Mouse (Mus musculus) brown adipose tissue, adult 24 weeks (tissue): ENCODE measurements around the gene Gm15737. TPM values are rescaled to one million over a fixed set of nuclear protein-coding genes. Genes with fewer than 3 reads are reported as not detected.
A peak's percentile ranks its signal among the peaks of the same experiment; 100 is the strongest.

Source experiments
- H3K27ac ChIP-seq: fragments of 200-500 bp; replicated peaks from 2 replicates; pipeline ENCODE4 v1.5.1; 2012; ENCODE audit warnings: low read depth, mild to moderate bottlenecking, low read length
- H3K4me1 ChIP-seq: fragments of 200-500 bp; 2 replicates; pipeline ENCODE4 v1.6.1; 2012; ENCODE audit warnings: low read length, mixed read lengths; ENCODE audit not compliant: control insufficient read depth, insufficient read depth, insufficient read length
- H3K4me3 ChIP-seq: fragments of 200-500 bp; 2 replicates; pipeline ENCODE4 v1.5.1; 2012; ENCODE audit warnings: low read depth, mild to moderate bottlenecking, low read length, moderate library complexity; ENCODE audit not compliant: insufficient read depth
- polyA plus RNA-seq: library from polyadenylated mRNA; stranded (reverse); fragments of >200 nt; gene quantifications from 2 replicates; pipeline ENCODE4 v1.2.4, GENCODE M21; 2012; ENCODE audit not compliant: missing spikeins, insufficient read depth, insufficient read length

Gene Gm15737
- polyA plus RNA-seq, 1 experiment = not detected

DNA sequence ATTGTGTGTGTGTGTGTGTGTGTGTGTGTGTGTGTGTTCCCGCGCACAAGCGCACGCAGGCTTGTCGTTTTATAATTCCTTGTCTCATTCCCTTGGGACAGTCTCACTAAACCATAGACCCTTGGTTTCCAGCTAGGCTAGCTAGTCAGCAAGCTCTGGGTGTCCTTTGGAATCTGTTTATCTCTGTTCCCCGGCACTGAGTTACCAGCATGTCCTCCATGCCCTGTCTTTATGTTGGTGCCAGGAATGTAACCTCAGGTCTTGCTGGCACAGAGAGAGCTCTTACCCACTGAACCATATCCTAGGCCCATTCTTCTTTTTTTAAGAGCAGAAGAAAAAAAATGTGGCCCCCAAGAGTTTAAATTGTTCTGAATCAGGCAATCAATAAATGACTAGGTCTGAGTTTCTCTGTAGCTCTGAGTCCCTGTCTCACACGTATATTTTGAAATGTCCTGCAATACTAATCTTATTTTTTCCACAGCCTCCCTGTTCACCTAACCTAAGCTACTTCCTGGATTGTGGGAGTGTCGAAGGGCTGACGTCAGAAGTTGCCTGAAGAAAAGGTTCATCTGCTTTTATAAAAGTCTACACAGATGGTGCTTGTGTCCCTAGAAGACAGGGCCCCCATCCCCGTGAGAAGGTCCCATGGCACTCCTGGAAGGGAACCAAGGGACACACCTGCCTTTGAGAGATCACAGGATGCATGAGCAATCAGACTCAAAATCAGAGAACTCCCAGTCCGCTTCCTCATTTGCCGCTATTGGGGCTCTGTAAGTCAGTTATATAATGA lies 10.2 kb upstream of the Gm15737 start:
- H3K4me3 ChIP-seq = no peak overlapping the region
- H3K27ac ChIP-seq = peak overlapping the region; percentile 43

DNA sequence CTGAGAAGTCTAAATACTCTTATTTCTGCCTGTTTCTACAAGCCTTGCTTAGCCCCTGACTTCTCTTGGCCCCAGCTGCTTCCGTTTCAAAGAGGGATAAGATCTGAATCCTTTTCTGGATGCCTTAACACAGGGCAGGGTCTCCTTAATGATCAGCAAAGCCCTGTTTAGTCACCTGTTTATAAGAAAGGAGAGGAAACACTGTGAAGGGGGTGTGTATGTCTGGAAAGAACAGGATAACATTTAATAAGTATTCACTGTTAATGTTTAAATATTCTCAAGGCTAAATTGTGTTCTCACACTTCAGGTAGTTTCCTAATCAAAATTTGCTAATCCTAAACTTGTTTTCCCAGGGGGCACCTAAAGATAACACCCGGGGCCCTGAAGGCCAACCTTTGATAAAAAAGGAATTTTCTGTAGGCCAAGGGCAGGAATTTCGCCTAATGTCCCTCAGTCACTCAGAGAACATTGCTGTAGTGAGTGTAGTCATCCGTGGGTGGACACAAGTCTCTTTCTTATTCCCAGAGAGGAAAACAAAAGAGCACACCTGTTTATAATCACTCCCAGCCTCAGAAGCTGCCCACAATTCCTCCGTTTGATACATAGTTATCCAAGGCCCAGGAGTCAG lies 8.8 kb upstream of the Gm15737 start:
- Histone ChIP-seq H3K4me1 (peaks cover 10% of the 10 kb centered on the region; the same call in 1 of the 2 replicates), H3K27ac (peak overlapping the region; percentile 23; the same call in 1 of the 2 replicates), H3K4me3 (no peak overlapping the region)

More for the DNA sequence above, 10.2 kb upstream of the Gm15737 start:
- peaks cover 10% of the 10 kb centered on the region; the same call in 1 of the 2 replicates for H3K4me1 ChIP-seq

DNA sequence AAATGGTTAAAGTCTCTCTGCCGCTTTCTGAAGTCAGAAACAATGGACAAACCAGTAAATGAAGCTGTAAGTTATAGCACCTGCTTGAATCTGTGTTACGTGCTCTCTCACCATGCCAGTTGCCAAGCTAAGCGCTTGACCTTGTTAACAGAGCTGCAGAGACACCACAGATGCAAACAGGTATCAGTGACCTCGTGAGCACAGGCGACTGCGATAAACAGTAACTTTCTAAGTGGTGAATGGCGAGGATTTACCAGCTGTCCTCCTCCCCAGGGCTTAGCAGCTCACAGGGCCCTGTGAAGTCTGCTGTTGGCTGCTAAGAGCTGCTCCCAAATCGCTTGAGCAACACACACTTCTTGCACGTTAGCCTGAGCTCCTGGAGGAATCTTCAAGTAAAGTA lies 6.6 kb upstream of the Gm15737 start:
- no peak overlapping the region for H3K27ac ChIP-seq
- H3K4me1 ChIP-seq = peaks cover 10% of the 10 kb centered on the region; the same call in 1 of the 2 replicates
- no peak overlapping the region for H3K4me3 ChIP-seq

DNA sequence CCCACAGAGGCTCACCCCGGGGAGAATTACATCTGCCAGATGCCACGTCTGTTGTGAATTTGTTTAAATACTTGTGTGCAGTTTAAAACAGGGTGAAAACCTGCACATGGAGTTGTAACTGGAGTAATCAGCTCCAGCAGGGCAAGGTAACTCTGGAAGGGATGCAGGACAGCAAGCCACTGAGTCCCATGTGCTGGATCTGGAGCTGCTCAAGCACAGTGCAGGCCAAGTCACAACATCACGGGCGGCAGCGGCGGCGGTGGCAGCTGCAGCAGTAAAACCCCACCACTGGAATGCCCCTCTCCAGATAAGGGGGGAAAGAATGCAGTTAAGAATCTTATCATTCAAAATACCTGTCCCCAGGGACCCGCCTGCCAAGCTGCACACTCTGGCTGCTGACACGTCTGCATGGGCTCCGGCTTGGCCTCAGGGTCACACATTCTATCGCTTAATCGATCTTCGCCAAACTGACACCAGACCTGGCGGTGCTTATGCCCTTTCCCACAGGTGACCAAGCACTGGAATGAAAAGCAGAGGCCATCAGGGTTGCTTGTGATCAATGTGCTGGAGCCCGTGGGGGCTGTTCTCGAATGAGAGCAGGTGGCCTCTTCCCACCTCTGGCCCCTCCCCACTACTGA lies 544 bp downstream of the Gm15737 start:
- no peak overlapping the region for H3K4me3 ChIP-seq
- H3K27ac ChIP-seq = peak overlapping the region; percentile 68

DNA sequence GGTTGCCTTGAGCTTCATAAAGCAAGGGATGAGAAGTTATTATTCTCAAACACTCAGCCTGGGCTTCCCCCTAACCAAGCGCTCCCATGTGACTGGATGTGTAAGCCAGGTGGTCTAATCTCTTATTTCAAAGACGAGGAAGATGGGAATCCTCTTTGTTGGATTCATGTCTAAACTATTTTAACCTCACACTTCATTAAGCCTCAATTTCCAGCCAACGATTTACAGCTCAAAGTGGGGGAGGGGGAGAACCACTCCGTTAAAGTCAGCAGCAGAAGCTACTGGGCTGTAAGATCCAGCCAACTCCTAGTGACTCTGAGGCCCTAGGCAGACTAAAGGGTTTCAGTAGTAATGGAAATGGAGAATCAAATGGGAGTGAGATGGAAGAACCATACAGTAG lies 2.7 kb downstream of the Gm15737 start:
- peaks cover 11% of the 10 kb centered on the region for H3K4me1 ChIP-seq
- H3K4me3 ChIP-seq = no peak overlapping the region
- no peak overlapping the region for H3K27ac ChIP-seq

More for the DNA sequence above, 544 bp downstream of the Gm15737 start:
- H3K4me1 ChIP-seq = peaks cover 8% of the 10 kb centered on the region

DNA sequence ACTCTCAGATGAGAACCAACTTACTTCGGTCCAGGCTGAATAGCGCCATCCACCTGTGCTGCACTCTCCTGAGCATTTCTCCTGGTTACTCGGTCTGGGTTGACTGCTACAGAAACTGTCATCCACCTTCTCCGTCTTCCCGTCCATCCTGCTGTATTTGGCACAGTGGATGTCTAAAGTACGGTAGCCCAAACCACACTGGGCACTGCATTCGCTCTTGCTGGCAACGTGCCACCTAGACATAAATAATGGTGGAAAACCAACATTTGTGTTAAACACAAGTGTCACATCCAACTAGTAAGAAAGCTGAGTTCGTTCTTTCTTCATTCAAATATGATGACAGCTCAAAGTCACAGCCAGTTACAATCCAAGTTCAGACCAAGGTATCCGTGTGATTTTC lies 3.6 kb downstream of the Gm15737 start:
- Histone ChIP-seq H3K27ac (no peak overlapping the region), H3K4me3 (no peak overlapping the region), H3K4me1 (peaks cover 11% of the 10 kb centered on the region)

DNA sequence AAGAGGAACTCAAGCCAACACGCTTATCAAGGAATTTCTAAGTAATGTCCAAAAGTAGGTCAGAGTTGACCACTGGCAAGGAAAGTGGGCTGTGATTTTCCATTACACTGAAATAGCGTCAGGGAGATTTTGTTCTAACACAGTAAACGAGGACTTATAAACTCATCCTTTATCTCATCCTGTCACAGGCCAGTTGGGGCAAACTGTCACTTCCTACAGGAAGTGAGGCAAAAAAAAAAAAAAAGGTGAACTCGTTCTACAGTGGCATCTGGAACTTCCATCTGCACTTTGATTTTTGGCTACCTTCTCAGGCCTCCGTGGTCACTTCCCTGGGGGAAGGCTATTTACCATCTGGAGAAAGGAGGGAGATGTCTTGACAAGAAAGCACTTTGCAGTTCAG lies 5.7 kb downstream of the Gm15737 start:
- H3K4me1 ChIP-seq = peaks cover 7% of the 10 kb centered on the region
- H3K4me3 ChIP-seq = no peak overlapping the region
- H3K27ac ChIP-seq = no peak overlapping the region

DNA sequence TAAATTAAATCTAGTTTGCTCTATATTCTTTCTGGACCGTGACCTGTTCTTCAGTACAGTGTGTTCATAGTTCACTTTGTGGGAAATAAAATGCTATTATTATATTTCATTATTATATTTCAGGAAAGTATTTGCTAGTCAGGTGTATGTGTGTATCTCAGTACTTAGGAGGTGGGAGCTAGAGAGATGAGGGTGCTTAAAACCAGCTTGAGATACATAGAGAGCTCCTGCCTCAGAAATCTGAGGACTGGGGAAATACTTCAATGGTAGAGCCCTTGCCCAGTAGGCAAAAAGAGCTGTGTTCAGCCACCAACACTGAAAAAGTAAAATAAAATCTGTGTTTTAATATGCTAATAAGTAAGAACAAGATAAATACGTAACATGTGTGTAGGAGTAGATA lies 6.2 kb downstream of the Gm15737 start:
- peak overlapping the region; percentile 65 for H3K27ac ChIP-seq
- no peak overlapping the region for H3K4me3 ChIP-seq
- peaks cover 6% of the 10 kb centered on the region; the same call in 1 of the 2 replicates for H3K4me1 ChIP-seq

DNA sequence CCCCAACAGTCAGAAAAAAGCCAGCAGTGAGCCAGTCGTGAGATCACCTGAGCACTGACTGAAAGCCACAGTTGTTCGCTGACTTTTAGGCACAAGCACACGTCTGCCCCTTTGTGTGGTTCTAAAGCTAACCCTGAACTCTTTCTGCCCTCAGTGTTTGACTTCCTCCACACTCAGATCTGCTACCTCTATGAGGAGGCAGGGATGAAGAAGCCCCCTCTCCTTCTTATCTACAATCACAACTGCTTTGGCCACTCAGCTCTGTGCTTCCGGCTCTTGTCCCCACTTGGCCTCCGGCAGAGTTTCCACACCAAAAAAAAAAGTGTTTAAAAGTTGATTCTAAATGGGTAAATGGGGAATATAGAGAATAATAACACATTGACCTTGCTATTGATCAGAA lies 7.0 kb downstream of the Gm15737 start:
- H3K27ac ChIP-seq = peak overlapping the region; percentile 89
- H3K4me3 ChIP-seq = no peak overlapping the region
- peaks cover 6% of the 10 kb centered on the region; the same call in 1 of the 2 replicates for H3K4me1 ChIP-seq

DNA sequence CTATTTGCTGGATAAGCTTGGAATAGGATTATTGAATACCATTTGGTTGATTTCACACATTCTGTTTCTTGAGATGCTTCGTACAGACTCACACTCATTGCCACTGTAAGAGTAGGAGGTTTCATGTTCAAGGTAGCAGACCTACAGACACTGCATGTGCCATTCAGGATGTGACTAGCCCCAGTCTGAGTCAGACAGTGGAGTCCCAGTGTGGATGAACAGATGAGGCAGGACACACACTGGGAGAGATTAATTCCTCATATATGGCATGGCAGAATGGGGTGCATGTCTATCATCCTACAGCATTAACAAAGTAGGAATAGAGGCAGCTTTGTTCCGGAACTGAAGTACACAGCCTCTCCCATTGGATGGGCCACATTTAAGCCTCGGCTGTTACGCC lies 8.1 kb downstream of the Gm15737 start:
- H3K27ac ChIP-seq = peak overlapping the region; percentile 19; the same call in 1 of the 2 replicates
- H3K4me3 ChIP-seq = no peak overlapping the region
- peaks cover 6% of the 10 kb centered on the region; the same call in 1 of the 2 replicates for H3K4me1 ChIP-seq

DNA sequence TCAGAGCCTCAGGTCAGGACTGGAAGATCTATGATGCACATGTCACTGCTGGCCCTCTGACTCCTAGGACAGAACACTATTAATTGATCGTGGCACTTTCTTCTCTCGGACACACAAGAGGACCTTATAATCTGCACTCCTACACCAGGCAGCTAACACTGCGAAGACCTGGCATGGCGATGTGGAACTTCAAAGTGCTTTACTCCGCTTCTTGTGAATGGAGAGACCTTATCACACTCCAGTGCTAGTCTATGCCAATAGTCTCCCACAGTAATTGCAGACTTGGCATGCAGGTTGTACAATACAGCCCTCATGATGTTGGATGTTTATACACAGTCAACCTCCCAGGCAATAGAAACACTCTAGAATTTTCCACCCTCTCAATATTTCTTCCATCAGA lies 9.6 kb downstream of the Gm15737 start:
- Histone ChIP-seq H3K4me3 (no peak overlapping the region), H3K27ac (no peak overlapping the region), H3K4me1 (peaks cover 11% of the 10 kb centered on the region; the same call in 1 of the 2 replicates)

DNA sequence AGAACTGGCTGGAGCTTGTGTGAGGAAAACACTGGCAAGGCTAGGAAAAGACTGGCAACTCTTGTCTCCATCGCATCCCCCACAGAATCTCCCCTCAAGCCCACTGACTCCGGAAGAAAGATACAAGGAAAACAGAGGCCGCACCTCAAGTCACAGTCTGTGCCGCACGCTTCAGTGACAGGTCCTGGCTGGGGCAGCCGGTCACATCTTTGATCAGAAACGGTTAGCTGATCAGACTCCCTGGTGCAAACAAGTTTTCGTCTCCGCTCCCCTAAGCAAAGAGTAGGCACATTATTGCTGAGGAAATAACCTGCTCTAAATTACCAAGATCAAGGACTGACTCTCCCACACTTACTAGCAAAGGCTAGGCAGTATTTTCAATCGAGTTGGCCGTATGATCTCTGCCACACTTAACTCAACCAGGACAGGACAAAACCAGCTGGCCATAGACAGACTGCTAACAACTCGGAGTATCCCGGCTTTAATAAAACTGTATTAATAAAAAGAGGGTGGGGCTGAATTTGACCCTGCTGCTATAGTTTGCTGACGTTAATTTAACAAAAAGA lies 10.6 kb downstream of the Gm15737 start:
- Histone ChIP-seq H3K27ac (no peak overlapping the region), H3K4me1 (peaks cover 9% of the 10 kb centered on the region; the same call in 1 of the 2 replicates), H3K4me3 (no peak overlapping the region)

DNA sequence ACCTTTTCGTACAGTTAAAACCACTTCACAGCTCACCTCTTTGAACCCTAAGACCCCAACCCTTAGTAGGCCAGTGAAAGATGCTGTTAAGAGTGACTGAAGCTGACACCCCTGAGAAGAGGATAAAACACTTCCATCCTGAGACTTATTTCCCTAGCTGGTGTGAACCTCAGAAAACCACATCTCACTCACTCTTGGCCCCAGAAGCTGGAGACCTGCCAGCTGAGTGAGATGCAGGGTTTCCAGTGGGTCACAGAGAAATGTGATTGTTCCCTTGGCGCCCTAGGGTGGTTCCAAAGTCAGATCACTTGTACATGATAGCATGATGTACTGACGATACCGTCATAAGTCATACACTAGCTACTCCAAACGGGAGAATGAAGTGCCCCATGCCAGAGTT lies 13.3 kb downstream of the Gm15737 start:
- Histone ChIP-seq H3K4me1 (peaks cover 6% of the 10 kb centered on the region; the same call in 1 of the 2 replicates), H3K4me3 (no peak overlapping the region), H3K27ac (no peak overlapping the region)

DNA sequence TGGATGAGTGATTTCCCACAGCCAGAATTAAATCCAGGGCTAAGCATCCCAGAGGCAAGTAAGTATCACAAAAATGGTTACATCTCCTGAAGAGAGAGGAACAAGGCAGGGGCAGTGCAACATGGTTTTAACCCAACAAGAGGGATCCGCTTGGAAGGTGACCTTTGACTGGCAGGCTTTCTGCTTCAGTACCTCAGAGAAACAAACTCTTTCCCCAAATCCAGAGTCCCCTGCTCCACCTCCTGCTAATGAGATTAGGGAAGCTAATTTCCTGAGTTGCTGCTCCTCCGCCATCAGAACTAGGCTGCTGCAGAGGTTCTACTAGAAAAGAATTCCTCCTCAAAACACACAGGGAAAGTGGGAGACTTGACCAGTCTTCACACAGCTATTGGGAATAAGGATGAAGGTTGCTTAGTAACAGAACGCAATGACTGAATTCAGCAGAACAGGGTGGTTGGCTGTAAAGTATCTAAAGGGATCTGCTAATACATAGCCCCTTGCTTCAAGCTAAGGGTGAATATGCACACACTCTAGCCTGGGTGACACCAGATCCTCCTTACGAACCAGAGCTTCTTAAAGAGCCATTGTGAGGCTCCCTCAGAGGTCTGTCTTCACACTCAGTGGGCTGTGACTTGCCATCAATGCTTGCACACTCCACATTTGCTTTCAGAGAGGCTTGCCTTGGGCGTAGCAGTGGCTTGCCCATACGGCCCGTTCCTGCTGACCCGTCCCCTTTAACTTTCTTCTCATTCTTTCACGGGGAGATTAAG lies 14.2 kb downstream of the Gm15737 start:
- Histone ChIP-seq H3K4me1 (peaks cover 6% of the 10 kb centered on the region; the same call in 1 of the 2 replicates), H3K4me3 (no peak overlapping the region), H3K27ac (peak overlapping the region; percentile 29)
